Mouse (Mus musculus): Measurements from ENCODE around the gene Acp2.

The Acp2 gene

DNA sequence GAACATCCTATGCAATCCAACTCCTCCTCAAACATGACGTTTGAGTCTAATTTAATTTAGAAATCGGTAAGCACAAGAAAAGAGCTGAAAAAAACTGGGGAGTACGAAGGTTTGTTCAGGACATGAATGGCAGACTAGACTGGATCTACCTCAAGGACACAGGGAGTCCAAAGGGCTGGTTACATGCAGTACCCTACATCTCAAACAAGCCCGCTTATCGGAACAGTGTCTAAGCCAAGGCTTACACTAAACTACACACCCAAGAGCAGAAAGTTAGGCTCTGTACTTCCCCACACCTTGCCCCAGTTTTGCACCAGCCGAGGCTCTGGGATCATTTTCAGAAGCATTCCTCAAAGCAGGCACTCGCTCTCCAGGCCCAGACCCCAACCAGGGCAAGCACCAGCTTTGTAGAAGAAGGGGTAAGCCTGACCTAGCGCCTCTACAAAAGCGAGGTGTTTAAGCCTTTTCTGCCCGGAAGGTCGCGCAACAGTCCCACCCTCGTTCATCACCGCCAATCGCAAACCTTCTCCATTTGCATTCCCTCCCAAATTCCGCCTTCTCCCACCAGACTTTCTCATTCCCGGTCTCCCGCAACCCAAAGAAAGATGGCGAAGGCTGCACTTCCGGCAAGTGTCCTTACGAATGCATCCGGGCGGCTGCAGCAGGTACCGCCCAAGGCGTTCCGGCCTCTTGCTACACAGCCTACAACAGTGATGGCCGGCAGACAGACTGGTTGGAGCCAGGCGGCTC lies at the start of gene Acp2, which contains the start of gene Nr1h3:
Gene Acp2 (plus strand): TSS at position 664 of the 750 bp plus-strand sequence.
Gene Nr1h3 (minus strand): TSS at position 613 of the 750 bp plus-strand sequence.
- peak; percentile 96 for DNase-seq (ENCODE audit: low spot score)

GRCm38 (mm10) chr2:91152885-91153377 lies 49.8 kb upstream of the Acp2 start:
- no peak for DNase-seq (ENCODE audit: low spot score)

- no peak for DNase-seq (ENCODE audit: low spot score)
Measured at GRCm38 (mm10) chr2:91154091-91154490, 48.6 kb upstream of the Acp2 start.

DNA sequence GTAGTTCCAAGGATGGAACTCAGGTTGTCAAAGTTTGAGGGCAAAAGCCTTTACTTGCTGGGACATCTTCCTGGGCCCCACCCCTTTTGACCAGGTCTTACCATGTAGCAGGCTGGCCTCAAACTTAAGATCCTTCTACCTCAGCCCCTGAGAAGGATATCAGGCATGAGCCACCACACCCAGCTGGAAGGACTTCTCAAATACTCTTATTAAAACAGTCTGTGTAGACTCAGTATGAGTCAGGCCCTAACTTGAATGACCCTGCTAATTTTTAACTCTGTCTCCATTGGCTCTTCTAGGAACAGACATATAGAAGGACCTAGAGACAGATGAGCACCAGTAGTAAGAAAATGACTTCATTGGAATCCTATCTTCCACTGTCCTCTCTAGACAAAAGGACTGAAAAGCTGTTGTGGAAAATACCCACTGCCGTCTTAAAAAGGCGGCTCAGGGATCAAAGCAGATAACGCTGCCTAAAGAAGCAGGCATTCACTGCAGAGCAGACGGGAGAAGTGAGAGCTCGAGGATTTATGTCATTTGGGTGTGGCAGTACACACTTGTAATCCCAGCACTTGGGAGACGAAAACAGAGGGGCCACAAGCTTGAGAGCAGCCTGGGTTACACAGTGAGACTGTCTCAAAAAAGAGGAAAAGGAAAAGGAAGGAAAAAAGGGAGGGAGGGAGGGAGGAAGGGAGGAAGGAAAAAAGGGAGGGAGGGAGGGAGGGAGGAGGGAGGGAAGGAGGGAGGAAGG lies 45.5 kb upstream of the Acp2 start:
- no peak for DNase-seq (ENCODE audit: low spot score)

DNA sequence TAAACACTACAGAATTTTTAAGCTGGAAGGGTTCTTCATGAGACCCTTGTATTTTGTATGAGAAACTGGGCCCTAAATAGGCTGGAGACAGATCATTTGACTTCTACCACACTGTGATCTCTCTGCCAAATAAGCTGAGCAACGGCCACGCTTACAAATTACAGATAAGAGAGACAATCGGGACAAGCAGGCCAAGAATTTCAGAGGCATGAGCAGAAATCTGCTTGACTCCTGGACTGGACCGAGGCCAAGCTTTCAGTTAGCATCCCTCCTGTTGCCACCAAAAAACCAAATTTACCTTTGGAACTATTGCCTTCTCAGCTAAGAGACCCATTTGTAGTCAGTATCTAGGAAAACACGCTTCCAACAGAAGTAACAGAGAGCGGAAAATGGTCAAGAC lies 42.1 kb upstream of the Acp2 start:
- DNase-seq (ENCODE audit: low spot score): no peak

DNA sequence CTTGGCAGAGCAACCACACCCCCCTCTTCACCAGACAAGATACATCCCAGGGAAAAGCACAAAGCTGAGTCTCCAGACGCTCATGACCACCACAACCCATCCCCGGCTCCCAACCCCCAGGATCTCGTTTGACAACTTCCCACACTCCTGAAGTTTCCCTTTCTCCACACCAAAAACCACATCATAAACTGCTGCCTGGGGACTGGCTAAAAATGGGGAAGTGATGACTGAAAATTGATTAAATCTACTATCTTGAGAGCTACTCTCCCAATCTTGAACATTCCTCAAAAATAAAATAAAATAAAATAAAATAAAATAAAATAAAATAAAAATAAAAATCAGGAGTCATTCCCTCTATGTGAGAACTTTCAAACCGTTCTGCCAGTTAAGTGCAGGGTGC lies 39.7 kb upstream of the Acp2 start:
- no peak for DNase-seq (ENCODE audit: low spot score)

- DNase-seq (ENCODE audit: low spot score): no peak
Measured at GRCm38 (mm10) chr2:91163532-91163931, 39.2 kb upstream of the Acp2 start.

DNA sequence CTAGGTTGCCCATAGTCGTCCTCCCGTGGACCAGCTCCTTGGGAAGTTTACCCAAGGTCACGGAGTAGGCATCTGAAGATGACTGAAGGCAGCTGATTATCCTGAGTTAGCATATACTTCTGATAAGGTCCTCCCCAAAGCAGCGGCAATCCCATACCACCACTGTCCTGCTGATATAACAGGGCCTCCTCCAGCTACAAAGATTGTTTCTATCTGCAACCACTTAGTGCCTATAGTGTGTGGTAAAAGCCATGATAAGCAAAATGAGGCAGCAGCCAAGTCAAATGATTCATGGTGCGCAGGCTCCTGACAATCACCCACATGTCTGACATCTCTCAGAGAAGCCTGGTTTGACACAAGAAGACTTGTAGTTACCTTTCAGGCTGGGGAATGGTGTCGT lies 37.7 kb upstream of the Acp2 start:
- DNase-seq (ENCODE audit: low spot score): no peak

DNA sequence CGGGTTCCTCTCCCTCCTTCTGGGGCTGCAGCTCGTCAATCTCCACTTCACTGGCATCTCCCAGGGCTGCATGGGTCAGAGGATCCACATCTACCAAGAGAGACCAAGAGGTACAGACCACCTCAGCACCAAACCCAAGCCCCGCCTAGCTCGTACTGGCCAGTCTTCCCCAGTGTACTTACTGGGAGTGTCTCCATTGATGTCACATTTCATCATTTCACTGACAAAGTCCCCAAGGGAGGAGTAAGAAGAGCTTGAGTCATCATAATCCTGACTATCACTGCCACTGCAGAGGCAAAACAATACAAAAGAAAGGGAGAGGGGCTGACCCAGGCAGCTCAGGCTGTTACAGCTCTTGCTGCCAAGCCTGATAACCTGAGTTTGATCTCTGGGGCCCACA lies 35.1 kb upstream of the Acp2 start:
- DNase-seq (ENCODE audit: low spot score): no peak

DNA sequence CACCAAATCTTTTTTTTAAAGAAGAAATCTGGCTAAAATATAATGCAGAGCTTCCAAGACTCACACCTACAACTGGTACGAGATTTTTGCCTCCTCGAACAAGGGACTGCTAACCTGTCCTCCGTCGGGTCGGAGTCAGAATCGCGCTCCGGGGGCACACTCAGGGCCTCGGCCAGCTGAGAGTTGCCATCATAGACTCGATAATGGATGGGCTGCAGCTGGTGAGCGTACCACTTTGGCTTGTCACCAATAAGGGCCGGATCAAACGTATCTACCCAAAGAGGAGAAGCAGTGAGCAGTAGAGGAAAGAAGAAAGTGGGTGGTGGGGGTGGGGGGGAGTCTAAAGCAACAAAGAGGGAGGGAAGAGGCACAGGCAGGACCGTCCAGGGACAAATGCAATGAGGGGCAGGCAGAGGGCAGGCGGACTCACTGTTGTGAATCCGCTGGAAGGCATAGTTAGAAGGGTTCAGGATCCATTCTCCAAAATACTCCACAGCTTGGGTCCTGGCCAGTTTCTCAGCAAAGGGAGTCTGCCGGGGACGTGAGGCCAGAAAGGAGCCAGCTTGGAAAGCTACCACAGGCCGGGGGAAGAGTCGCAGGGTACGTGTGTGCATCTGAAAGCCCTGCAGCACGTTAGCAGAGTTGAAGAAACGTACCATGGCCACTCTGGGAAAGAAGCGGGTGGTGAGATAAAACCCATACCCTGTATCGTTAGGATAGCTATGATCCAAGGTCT lies 32.9 kb upstream of the Acp2 start:
- DNase-seq (ENCODE audit: low spot score): no peak

GRCm38 (mm10) chr2:91175490-91175889 lies 27.2 kb upstream of the Acp2 start:
- no peak for DNase-seq (ENCODE audit: low spot score)

DNA sequence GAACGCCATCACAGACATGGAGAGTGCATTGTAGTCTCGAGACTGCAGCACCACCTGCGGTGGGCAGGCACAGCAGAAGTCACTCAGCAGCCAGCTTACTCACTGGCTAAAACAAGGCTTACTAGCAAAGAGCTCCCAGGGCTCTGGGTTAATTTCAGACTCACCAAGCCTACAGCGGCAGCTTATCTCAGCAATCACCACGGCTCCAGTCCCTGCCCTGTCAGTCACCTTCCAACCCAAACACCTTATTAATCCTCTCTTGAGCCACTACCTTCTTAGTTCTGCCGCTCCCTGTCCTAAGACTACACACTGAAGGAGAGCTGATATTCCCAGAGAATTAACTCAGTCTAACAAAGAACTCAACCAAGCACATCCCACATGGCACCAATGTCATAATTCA lies 26.5 kb upstream of the Acp2 start:
- no peak for DNase-seq (ENCODE audit: low spot score)

DNA sequence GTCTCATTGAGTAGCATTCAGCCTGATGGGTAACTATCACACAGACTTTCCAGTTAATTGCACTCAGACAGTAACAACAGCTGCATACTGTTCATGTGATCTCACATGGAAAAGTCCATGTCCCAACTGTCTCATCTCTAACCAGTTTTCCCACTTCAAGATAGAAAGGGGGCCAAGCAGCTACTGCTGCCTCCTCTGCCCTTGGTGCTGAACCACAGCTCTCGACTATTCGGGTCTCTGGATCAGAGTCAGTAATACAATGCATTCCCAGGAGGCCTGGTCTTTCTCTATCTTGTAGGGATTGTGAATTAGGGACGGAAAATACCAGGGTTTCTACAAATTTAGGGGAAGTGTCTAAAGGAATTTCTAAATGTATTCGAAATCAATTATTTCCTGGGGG lies 22.9 kb upstream of the Acp2 start:
- DNase-seq (ENCODE audit: low spot score): no peak

- DNase-seq (ENCODE audit: low spot score): no peak
Measured at GRCm38 (mm10) chr2:91180706-91181105, 22.0 kb upstream of the Acp2 start.

GRCm38 (mm10) chr2:91182016-91182404 lies 20.7 kb upstream of the Acp2 start:
- no peak for DNase-seq (ENCODE audit: low spot score)

DNA sequence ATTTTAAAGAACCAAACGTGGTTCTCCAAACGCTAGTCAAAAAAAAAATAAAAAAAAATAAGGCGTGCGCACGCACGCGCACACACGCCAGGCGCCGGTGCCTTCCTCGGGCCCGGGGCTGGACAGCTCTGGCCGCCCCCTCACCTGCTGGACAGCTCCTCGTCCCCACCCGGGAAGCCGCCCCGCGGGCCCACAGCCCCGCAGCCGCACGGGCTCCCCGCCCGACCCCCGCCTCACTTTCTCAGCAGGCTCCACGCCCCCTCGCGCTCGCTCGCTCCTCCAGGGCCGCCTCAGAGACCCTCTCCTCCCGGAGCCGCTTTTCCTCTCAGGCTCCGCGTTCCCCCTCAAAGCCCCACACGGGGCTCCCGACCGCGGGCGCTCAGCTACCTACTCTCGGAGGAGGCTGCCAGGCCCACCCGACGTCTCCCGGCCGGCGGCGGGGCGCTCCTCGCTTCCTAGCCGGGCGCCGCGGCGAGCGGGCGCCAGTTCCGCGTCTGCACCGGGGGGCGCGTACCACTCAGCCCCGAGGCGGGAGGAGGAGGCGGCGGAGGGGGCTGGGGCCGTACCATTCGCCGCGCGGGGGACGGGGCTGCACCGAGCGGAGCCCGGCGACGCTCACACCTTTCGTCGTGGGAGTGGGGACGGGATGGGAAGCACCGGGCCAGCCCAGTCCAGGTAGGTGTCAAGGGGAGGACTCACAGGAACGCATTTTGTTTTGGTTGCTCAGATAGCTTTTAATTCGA lies 20.1 kb upstream of the Acp2 start:
- DNase-seq (ENCODE audit: low spot score): peak; percentile 43

GRCm38 (mm10) chr2:91183148-91183513 lies 19.6 kb upstream of the Acp2 start:
- peak; percentile 62 for DNase-seq (ENCODE audit: low spot score)

- no peak for DNase-seq (ENCODE audit: low spot score)
Measured at GRCm38 (mm10) chr2:91183711-91184405, 18.8 kb upstream of the Acp2 start, which contains the start of gene Madd. Madd (minus strand) TSS chr2:91183837.

- no peak for DNase-seq (ENCODE audit: low spot score)
Measured at GRCm38 (mm10) chr2:91186208-91186607, 16.5 kb upstream of the Acp2 start.

- DNase-seq (ENCODE audit: low spot score): no peak
Measured at GRCm38 (mm10) chr2:91187431-91187830, 15.3 kb upstream of the Acp2 start.

DNA sequence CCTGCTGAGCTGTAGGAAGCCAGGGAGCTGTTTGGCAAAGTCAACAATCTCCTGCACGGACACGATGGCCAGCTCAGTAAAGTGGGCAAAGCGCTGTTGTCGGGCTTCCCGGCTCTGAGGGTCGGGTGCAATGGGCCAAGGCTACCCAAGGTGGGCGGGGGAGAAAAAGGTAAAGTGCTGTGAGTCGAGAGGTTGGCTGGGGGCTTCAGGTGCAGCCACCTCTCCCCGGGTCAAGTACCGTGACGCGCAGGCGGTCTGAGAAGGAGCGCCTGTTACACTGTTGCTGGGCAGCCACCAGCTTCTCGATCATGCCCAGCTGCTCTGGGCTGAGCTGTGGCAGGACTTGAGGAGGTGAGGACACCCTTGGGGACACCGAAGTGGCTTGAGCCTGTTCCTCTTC lies 12.2 kb upstream of the Acp2 start:
- no peak for DNase-seq (ENCODE audit: low spot score)

All from ovary, postnatal 10 days (tissue).